Mouse (Mus musculus): Measurements from ENCODE around the gene Rabgap1l. TPM values are rescaled to one million over a fixed set of nuclear protein-coding genes. Genes with fewer than 3 reads are reported as not detected.
"Not testable (repeated sequence)": the region's sequence is repeated elsewhere in the genome, so short reads cannot be mapped to it uniquely, and the experiment has no call there.

Rabgap1l gene
- total RNA-seq, 2 experiments from 2014 or later: 215 to 218 TPM

DNA sequence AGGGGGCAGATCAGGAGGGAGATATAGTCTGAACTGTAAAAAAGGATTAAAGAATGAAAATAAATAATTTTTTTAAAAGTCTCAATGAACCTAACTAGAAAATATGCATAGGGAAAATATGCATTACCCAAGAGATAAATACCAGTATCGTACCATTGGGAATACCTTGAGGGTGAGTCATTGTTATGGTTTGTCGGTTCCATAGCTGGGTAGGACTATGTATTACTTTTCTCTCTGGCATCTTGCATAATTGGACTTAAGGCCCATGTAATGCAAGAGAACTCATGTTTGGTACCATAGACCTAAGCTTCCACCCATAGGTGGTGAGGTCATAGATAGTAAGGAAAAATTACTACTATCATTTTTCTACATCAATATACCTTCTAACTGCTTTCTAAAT, 88.4 kb downstream of the Rabgap1l start:
- DNase-seq (ENCODE audit: low spot score in 2 of 2): no peak

GRCm38 (mm10) chr1:160703813-160704212, 89.2 kb downstream of the Rabgap1l start:
- no peak for DNase-seq (ENCODE audit: low spot score in 2 of 2)

GRCm38 (mm10) chr1:160693094-160693447, 99.9 kb downstream of the Rabgap1l start:
- DNase-seq (ENCODE audit: low spot score in 2 of 2): peak; percentile 84 to 93

GRCm38 (mm10) chr1:160692224-160693093, 100.6 kb downstream of the Rabgap1l start:
- DNase-seq (ENCODE audit: low spot score in 2 of 2): no peak

DNA sequence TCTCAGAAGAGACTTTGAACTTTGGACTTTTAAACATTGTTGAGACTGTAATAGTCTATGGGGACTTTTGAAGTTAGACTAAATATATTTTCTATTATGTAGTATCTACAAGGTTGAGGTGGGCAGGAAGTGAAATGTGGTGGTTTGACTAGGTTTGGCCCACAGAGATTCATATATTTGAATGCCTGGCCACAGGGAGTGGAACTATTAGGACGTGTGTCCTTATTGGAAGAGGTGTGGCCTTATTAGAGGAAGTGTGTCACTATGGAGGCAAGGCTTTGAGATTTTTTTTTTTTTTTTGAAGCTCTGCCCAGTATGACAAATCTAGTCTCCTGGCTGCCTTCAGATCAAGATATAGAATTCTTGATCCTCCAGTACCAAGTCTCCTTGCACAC, 101.8 kb downstream of the Rabgap1l start:
- DNase-seq (ENCODE audit: low spot score in 2 of 2): no peak

GRCm38 (mm10) chr1:160690516-160691195, 102.4 kb downstream of the Rabgap1l start:
- DNase-seq (ENCODE audit: low spot score in 2 of 2): no peak

GRCm38 (mm10) chr1:160689511-160689910, 103.5 kb downstream of the Rabgap1l start:
- no peak for DNase-seq (ENCODE audit: low spot score in 2 of 2)

DNA sequence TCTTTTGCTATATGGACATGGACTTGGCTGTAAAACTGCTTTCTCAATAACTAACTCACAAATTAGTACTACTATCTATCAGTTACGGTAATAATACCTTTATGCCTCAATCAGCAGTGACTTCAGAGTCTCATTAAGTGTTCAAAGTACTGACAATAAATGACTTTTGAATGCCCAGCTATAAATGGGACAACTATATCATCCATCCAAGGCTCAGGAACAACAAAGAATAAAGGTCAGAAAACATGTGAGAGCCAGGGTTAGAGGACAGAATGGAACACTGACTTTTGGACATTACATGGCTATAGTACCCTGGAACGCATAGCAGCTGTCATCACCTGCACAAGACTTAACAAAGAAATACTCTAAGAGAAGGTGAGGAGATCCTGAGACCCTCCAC, 108.8 kb downstream of the Rabgap1l start:
- DNase-seq (ENCODE audit: low spot score in 2 of 2): no peak

DNA sequence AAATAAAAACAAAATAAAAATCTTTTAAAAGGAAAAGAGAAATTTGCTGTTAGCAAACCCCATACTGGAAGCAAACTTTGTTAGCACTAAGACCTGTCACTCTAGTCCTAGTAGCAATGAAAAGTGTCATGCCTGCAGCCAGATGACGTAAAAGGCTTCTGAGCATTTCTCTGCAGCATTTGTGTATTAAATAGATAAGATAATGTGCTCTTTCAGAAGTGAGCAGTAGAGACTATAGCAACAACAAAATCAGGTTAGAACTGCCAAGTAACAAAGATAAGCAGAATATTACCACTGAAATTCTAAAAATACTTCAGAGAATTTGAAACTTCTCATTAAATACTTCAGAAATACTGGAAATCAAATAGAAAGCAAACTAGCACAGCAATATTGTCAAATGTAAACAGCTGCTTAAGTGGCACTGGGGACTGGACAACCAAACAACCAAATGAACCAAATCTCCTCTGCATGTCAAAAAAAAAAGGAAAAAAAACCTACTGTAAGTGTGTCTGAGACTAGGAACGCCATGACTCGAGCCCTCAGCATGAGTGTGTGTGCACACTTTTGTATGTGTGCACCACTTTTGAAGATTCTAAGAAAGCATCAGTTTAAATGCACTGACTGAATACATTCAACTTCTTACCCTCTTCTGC, 111.5 kb downstream of the Rabgap1l start:
- no peak for DNase-seq (ENCODE audit: low spot score in 2 of 2)

DNA sequence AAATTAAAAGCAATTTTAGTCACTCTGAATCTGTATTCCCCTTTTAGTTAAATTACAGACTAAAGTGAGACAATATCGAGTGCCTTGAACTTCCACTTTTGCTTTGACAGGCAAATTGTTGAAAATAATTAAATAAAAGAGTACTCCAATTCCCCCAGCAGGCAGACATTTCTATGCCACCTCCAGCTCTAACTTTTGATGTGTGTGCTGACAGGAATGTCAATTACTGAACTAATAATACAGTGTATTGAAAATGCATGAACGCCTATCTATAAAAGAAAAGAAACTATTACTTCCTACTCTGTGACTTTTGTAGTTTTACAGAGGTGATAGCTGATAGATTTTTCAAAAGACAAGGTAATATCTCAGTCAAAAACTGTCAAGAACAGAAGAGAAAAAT, 118.2 kb downstream of the Rabgap1l start:
- no peak for DNase-seq (ENCODE audit: low spot score in 2 of 2)

GRCm38 (mm10) chr1:160672088-160672814, 120.8 kb downstream of the Rabgap1l start:
- peak in 1 of 2 experiments; percentile 12 for DNase-seq (ENCODE audit: low spot score in 2 of 2)

- DNase-seq (ENCODE audit: low spot score in 2 of 2): no peak
Observed at GRCm38 (mm10) chr1:160655806-160656470, 137.1 kb downstream of the Rabgap1l start.

DNA sequence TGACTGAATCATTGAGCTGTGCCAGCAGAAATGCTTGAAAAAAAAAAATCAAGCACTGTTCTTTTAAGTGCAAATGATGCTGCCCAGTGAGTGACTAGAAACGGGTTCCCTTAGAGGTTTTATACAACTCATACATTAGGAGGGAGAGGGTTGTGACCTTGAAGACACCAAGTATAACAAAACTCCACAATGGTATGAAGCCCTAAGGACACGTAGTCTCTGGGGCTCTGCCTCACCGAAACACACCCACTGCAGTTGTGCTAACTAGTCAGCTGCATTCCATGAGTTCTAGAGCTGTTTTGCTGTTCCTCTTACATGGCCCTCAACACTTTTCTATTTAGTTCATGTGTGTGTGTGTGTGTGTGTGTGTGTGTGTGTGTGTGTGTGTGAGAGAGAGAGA, 141.3 kb downstream of the Rabgap1l start:
- DNase-seq (ENCODE audit: low spot score in 2 of 2): no peak

- no peak for DNase-seq (ENCODE audit: low spot score in 2 of 2)
Observed at GRCm38 (mm10) chr1:160645416-160645815, 147.6 kb downstream of the Rabgap1l start.

DNA sequence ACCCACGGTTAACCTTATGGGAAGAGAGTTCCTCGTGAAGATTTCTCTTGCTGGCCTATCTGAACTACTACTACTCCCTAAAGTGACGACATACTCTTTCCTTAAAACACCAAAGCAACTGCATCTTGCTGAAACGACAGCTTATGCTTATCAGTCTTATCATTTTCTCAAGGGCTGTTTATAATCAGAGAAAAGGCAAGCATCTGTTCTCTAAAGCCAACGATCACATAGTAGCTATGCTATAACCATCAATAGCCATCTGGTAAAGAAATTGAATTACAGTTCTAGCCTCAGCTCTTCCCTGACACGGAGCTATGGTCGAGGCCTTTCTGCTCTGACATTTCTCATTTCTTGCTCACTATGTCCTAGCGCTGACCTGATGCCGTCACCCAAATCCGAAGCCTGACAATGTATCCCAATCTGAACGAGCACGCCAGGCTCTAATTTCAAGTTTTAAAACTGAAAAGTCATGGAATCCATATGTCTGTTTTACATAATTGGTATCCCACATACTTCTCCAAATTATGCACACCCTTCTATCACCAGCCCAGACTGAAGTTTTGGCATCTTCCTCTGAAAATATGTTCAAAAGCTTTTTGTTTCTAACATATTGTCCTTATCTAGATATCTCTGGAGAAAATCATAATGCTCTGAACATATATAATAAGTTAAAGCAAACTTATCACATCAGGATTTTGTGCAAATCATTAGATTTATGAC, 164.6 kb downstream of the Rabgap1l start:
- DNase-seq (ENCODE audit: low spot score in 2 of 2): peak; percentile 4 to 13

DNA sequence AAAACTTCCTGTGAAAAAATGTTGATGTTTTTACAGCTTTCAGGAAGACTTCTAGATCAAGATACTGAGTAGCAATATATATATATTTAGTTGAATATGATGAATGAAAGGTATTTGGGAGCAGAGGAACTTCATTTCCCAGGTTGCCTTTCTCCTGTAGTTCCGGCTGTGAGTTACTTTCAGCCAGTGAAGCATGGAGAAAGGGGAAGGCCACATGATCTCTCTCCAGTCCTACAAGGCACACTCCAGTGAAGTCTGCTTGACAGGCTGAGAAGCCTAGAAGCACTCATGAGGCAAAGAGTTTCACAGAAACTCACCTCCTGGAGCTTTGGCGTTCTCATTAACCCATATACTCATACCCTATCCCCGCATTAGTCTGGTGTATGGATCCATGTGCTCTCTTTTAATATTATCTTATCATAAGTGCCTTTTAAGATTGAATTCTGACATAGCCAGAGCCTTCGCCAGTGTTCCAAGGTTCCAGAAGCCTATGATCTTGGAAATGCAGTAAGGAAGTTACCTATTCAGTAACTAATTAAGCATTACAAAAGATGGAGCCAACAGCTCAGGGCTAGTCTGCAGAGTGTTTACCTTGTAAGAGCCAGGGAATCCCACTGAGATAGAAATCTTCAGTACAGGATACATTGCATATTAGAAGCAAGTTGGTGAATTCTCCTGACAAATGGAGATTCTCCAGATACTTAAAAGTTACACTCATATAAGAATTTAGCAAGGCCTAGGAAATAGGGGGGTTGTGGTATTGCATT, 168.5 kb downstream of the Rabgap1l start:
- DNase-seq (ENCODE audit: low spot score in 2 of 2): not testable (repeated sequence)

GRCm38 (mm10) chr1:160618201-160618600, 174.8 kb downstream of the Rabgap1l start:
- DNase-seq (ENCODE audit: low spot score in 2 of 2): no peak

- DNase-seq (ENCODE audit: low spot score in 2 of 2): no peak
Observed at GRCm38 (mm10) chr1:160606425-160606824, 186.6 kb downstream of the Rabgap1l start.

DNA sequence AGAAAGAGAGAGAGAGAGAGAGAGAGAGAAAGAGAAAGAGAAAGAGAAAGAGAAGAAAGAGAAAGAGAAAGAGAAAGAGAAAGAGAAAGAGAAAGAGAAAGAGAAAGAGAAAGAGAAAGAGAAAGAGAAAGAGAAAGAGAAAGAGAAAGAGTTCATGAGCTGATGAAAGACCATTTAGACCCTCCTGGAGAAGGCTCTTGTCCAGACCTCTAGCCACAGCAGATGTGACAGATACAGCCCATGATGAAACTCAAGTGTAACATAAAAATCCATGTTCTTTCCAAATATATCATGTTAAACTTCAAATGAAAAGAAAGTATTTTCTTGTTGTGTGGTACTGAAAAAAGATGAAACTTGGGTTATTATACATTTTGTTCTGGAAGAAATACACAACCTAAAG, 189.7 kb downstream of the Rabgap1l start:
- DNase-seq (ENCODE audit: low spot score in 2 of 2): not testable (repeated sequence)
